Mouse (Mus musculus): Measurements from ENCODE around the gene Ifnl3.
A peak's percentile ranks its signal among the peaks of the same experiment; 100 is the strongest.

Ifnl3 gene

DNA sequence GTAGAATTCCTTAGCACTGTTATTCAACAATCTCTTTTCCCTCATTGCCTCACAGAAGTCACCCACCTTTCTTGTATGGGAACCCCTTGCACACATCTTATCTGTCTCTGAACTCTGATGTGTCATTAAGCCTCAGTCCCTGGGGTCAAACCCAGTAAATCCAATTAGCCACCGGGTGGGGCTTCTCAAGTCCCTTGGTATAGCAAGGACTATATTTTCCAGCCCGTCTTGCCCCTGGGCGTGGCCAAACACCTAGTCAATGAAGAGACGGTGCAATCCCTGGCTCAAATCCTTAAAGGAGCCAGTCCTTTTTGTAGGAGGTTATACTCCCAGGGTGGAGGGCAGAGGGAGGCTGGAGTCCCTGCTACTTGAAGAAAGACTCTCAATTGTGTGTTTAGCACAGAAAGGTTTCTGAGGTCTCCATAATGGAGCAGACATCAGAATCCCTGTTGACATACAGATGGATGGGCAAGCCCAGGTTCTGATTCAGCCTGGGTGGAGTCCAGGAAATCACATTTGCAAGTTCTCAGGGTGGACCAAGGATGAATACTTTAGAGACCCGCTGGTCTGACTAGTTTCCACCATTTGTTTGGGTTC lies 33.4 kb downstream of the Ifnl3 start:
- H3K36me3 ChIP-seq (ENCODE audit: insufficient read depth, low read length), result peaks cover 35% of the 10 kb centered on the region
- H3K4me3 ChIP-seq (replicated peaks; ENCODE audit: low read length), result peak overlapping the region; percentile 40
- peaks cover 66% of the 10 kb centered on the region for H3K4me1 ChIP-seq (replicated peaks; ENCODE audit: low read depth, low read length)
- TF ChIP-seq NANOG (IDR thresholded peaks at IDR 0.05; ENCODE audit: borderline replicate concordance, low read length), result no peak
- no peak for TF ChIP-seq CTCF (conservative IDR thresholded peaks at IDR 0.05; ENCODE audit: low read length)
- TF ChIP-seq POU5F1 (IDR thresholded peaks at IDR 0.05; ENCODE audit: borderline replicate concordance, low read length), result no peak
- peaks cover 21% of the 10 kb centered on the region for H3K9me3 ChIP-seq (ENCODE audit: low read length)
- no peaks in the 10 kb centered on the region for H3K27me3 ChIP-seq (ENCODE audit: insufficient read depth, low read length)

GRCm38 (mm10) chr7:28557069-28557468 lies 34.4 kb downstream of the Ifnl3 start:
- Histone ChIP-seq H3K36me3 (ENCODE audit: insufficient read depth, low read length) (peaks cover 45% of the 10 kb centered on the region), H3K27me3 (ENCODE audit: insufficient read depth, low read length) (no peaks in the 10 kb centered on the region)
- no peak for TF ChIP-seq POU5F1 (IDR thresholded peaks at IDR 0.05; ENCODE audit: borderline replicate concordance, low read length)
- TF ChIP-seq CTCF (conservative IDR thresholded peaks at IDR 0.05; ENCODE audit: low read length), result no peak
- TF ChIP-seq NANOG (IDR thresholded peaks at IDR 0.05; ENCODE audit: borderline replicate concordance, low read length), result no peak

DNA sequence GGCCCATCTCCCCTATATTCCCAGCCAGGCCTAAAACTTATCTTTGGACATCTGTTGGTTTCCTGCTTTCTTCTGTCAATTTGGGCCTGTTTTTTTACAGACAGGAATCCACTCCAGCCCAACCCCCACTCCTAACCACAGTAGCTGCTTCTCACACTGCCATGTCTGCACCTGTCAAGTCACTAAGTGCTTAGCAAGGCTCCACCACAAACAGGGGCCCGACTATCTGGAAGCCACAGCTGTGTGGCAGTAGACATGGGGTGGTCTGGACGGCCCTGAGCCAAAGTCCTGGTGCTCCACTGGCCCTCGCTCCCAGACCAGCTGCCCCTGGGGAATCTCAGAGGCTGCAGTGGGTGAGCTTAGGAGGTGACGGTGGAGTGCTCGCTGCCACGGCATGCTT lies 35.1 kb downstream of the Ifnl3 start:
- TF ChIP-seq NANOG (IDR thresholded peaks at IDR 0.05; ENCODE audit: borderline replicate concordance, low read length), result no peak
- TF ChIP-seq CTCF (conservative IDR thresholded peaks at IDR 0.05; ENCODE audit: low read length), result no peak
- no peak for TF ChIP-seq POU5F1 (IDR thresholded peaks at IDR 0.05; ENCODE audit: borderline replicate concordance, low read length)
- H3K27me3 ChIP-seq (ENCODE audit: insufficient read depth, low read length), result no peaks in the 10 kb centered on the region
- H3K9me3 ChIP-seq (ENCODE audit: low read length), result peaks cover 15% of the 10 kb centered on the region
- H3K4me3 ChIP-seq (replicated peaks; ENCODE audit: low read length), result peak overlapping the region; percentile 20; the same call in 1 of the 2 replicates
- peaks cover 51% of the 10 kb centered on the region for H3K36me3 ChIP-seq (ENCODE audit: insufficient read depth, low read length)
- peaks cover 79% of the 10 kb centered on the region for H3K4me1 ChIP-seq (replicated peaks; ENCODE audit: low read depth, low read length)

More at GRCm38 (mm10) chr7:28557069-28557468, 34.4 kb downstream of the Ifnl3 start:
- peak overlapping the region; percentile 40 for H3K4me3 ChIP-seq (replicated peaks; ENCODE audit: low read length)
- H3K4me1 ChIP-seq (replicated peaks; ENCODE audit: low read depth, low read length), result peaks cover 72% of the 10 kb centered on the region
- H3K9me3 ChIP-seq (ENCODE audit: low read length), result peaks cover 21% of the 10 kb centered on the region

DNA sequence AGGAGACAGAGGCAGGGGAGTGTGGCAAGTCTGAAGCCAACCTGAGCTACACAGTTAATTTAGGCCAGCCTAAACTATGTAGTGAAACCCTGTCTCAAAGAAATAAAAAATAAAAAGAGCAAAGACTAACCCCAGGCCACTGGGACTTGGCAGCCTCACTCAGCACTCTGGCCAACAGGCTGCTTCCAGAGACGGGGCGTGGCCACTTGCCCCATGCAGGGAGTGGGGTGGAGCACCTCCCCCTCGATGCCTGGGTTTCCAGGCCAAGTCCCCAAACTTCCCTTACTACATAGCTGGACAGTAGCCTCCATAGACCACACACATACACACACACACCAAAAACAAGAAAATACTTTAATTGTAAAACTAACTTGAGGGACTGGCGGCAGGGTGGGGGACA lies 35.9 kb downstream of the Ifnl3 start:
- Histone ChIP-seq H3K4me1 (replicated peaks; ENCODE audit: low read depth, low read length) (peaks cover 86% of the 10 kb centered on the region), H3K4me3 (replicated peaks; ENCODE audit: low read length) (0 out of 2 replicates have a peak overlapping the region, but pooled peaks have one; percentile 4), H3K27me3 (ENCODE audit: insufficient read depth, low read length) (no peaks in the 10 kb centered on the region), H3K36me3 (ENCODE audit: insufficient read depth, low read length) (peaks cover 59% of the 10 kb centered on the region), H3K9me3 (ENCODE audit: low read length) (peaks cover 7% of the 10 kb centered on the region)
- TF ChIP-seq CTCF (conservative IDR thresholded peaks at IDR 0.05; ENCODE audit: low read length) (no peak), POU5F1 (IDR thresholded peaks at IDR 0.05; ENCODE audit: borderline replicate concordance, low read length) (no peak), NANOG (IDR thresholded peaks at IDR 0.05; ENCODE audit: borderline replicate concordance, low read length) (no peak)

DNA sequence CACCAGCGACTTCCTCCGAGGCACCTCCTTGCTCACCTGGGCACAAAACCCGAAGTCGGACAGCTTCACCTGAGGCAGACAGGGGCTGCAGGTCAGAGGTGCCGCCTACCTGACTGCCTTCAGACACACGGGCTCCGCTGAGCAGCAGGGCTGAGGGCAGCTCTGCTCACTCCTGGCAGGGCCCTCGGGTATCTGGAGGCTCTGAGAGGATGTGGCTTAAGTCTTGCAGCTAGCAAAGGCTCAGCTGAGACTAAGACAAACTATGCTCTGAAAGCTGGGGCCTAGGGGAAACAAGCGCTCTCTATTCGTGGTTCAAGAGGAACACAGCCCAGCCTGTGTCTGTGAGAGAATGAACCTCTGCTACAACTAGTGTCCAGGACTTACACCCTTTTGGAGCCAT lies 38.2 kb downstream of the Ifnl3 start:
- no peak for TF ChIP-seq CTCF (conservative IDR thresholded peaks at IDR 0.05; ENCODE audit: low read length)
- Histone ChIP-seq H3K27me3 (ENCODE audit: insufficient read depth, low read length) (no peaks in the 10 kb centered on the region), H3K4me1 (replicated peaks; ENCODE audit: low read depth, low read length) (peaks cover 92% of the 10 kb centered on the region), H3K9me3 (ENCODE audit: low read length) (no peaks in the 10 kb centered on the region), H3K4me3 (replicated peaks; ENCODE audit: low read length) (no peak overlapping the region), H3K36me3 (ENCODE audit: insufficient read depth, low read length) (peaks cover 83% of the 10 kb centered on the region)

- Histone ChIP-seq H3K36me3 (ENCODE audit: insufficient read depth, low read length) (peaks cover 94% of the 10 kb centered on the region), H3K4me3 (replicated peaks; ENCODE audit: low read length) (no peak overlapping the region), H3K9me3 (ENCODE audit: low read length) (no peaks in the 10 kb centered on the region), H3K27me3 (ENCODE audit: insufficient read depth, low read length) (no peaks in the 10 kb centered on the region), H3K4me1 (replicated peaks; ENCODE audit: low read depth, low read length) (peaks cover 92% of the 10 kb centered on the region)
- no peak for TF ChIP-seq NANOG (IDR thresholded peaks at IDR 0.05; ENCODE audit: borderline replicate concordance, low read length)
These were observed 39.3 kb downstream of the Ifnl3 start for GRCm38 (mm10) chr7:28561967-28562366.

GRCm38 (mm10) chr7:28562371-28562770 lies 39.7 kb downstream of the Ifnl3 start:
- Histone ChIP-seq H3K9me3 (ENCODE audit: low read length) (no peaks in the 10 kb centered on the region), H3K36me3 (ENCODE audit: insufficient read depth, low read length) (peaks cover 97% of the 10 kb centered on the region), H3K4me3 (replicated peaks; ENCODE audit: low read length) (peak overlapping the region; percentile 29), H3K27me3 (ENCODE audit: insufficient read depth, low read length) (no peaks in the 10 kb centered on the region), H3K4me1 (replicated peaks; ENCODE audit: low read depth, low read length) (peaks cover 91% of the 10 kb centered on the region)
- no peak for TF ChIP-seq POU5F1 (IDR thresholded peaks at IDR 0.05; ENCODE audit: borderline replicate concordance, low read length)
- no peak for TF ChIP-seq CTCF (conservative IDR thresholded peaks at IDR 0.05; ENCODE audit: low read length)
- no peak for TF ChIP-seq NANOG (IDR thresholded peaks at IDR 0.05; ENCODE audit: borderline replicate concordance, low read length)

GRCm38 (mm10) chr7:28562951-28563350 lies 40.3 kb downstream of the Ifnl3 start:
- Histone ChIP-seq H3K4me3 (replicated peaks; ENCODE audit: low read length) (peak overlapping the region; percentile 29), H3K4me1 (replicated peaks; ENCODE audit: low read depth, low read length) (peaks cover 91% of the 10 kb centered on the region), H3K27me3 (ENCODE audit: insufficient read depth, low read length) (no peaks in the 10 kb centered on the region), H3K36me3 (ENCODE audit: insufficient read depth, low read length) (peaks cover 97% of the 10 kb centered on the region), H3K9me3 (ENCODE audit: low read length) (no peaks in the 10 kb centered on the region)
- TF ChIP-seq CTCF (conservative IDR thresholded peaks at IDR 0.05; ENCODE audit: low read length) (no peak), NANOG (IDR thresholded peaks at IDR 0.05; ENCODE audit: borderline replicate concordance, low read length) (no peak), POU5F1 (IDR thresholded peaks at IDR 0.05; ENCODE audit: borderline replicate concordance, low read length) (no peak)

GRCm38 (mm10) chr7:28565407-28565806 lies 42.8 kb downstream of the Ifnl3 start:
- peaks cover 91% of the 10 kb centered on the region for H3K4me1 ChIP-seq (replicated peaks; ENCODE audit: low read depth, low read length)
- no peak overlapping the region for H3K4me3 ChIP-seq (replicated peaks; ENCODE audit: low read length)
- H3K36me3 ChIP-seq (ENCODE audit: insufficient read depth, low read length), result peaks cover 99% of the 10 kb centered on the region
- TF ChIP-seq POU5F1 (IDR thresholded peaks at IDR 0.05; ENCODE audit: borderline replicate concordance, low read length) (no peak), CTCF (conservative IDR thresholded peaks at IDR 0.05; ENCODE audit: low read length) (no peak), NANOG (IDR thresholded peaks at IDR 0.05; ENCODE audit: borderline replicate concordance, low read length) (no peak)
- H3K9me3 ChIP-seq (ENCODE audit: low read length), result no peaks in the 10 kb centered on the region
- no peaks in the 10 kb centered on the region for H3K27me3 ChIP-seq (ENCODE audit: insufficient read depth, low read length)

Measured in E14TG2a.4 (cell line).